Mouse (Mus musculus) brain, adult 2 months (tissue): ENCODE data around the gene D6Ertd527e.

Experiments
- DNase-seq: peaks from one replicate; pipeline ENCODE4 v3.0.0; 2011; ENCODE audit warnings: low read depth, low spot score

Gene D6Ertd527e

DNA sequence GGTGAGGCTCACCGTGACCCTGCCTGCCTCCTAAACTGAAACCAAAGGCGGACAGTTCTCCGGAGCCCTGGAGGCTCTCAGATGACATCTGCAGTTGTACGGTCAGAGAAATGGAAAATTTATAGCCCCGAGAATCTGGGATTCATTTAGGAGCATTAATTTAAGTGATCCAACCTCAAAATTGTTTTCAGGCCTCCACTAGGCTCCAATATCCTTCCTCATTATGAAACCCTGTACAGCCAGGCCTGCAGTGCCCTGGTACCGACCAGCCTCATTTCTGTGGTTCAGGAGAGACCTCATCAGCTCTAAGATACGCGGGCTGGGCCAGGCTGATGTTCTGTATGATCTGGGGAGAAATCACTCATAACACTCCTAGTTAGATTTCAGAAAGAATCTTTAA, 46.9 kb downstream of the D6Ertd527e start:
- DNase-seq: no peak

DNA sequence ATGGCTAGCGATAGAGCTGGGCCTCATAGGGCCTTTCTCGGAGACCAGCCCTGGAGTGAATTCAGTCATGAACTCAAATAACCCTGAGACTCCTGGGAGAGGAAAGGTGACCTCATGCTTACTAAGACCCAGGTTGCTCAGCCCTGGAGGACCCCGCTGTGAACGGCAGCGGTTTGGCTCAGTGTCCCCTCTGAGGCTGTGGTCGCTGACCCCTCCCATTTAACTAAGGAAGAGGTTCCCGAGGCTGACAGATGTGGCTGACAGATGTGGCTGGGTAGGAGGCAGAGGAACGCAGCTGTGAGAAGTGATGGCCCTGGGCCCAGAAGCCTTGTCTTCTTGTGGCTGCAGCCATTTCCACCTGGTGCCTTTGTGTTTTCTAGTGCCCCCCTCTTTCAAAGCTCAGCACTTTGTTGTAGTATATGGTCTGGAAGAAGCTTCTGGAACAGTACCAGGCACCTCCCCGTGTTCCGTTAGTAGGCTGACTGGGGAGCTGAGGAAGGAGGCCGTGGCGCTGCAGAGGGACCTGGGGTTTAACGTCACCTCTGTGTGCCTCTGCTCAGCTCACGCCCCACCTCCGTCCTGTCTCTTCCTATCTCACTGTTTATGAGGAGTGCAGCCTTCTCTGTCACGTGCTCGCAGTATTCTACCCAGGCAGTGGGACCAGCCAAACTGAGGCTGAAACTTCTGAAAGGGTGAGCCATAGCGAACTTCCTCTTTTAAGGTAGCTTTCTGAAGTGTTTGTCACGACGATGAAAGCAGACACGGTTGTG, 48.1 kb downstream of the D6Ertd527e start:
- DNase-seq: no peak

DNA sequence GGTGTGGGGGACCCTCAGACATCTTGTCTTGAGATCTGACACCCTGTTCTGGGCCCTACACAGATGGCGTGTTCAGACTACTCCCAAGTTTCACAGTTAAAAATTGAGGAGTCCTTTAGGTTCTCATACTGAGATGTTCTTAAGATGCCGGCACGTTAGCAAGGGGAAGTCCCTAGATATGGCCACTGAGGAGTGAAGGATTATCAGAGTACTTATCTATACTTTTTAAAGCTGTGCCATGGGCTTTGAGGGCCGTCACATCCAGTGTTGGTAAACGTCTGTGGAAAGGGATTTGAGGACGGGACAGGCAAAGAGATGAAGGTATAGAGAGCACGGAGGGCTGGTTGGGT, 48.7 kb downstream of the D6Ertd527e start:
- DNase-seq: no peak

DNA sequence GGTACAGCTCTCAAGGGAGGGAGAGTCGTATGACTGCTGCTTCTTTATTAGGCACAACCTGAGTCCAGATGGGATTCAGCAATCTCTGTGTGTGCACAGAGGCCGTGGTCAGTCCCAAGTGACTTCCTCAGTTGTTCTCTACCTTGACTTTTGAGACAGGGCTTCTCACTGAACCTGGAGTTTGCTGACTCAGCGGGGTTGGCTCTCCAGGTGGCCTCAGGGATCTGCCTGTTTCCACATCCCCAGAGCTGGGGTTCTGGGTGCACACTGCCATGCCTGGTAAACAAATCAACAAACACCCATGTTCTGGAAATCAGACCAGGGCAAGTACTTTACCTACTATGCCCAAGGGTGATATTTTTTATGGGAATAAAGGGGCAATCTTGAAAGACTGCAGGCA, 49.3 kb downstream of the D6Ertd527e start:
- DNase-seq: no peak

DNA sequence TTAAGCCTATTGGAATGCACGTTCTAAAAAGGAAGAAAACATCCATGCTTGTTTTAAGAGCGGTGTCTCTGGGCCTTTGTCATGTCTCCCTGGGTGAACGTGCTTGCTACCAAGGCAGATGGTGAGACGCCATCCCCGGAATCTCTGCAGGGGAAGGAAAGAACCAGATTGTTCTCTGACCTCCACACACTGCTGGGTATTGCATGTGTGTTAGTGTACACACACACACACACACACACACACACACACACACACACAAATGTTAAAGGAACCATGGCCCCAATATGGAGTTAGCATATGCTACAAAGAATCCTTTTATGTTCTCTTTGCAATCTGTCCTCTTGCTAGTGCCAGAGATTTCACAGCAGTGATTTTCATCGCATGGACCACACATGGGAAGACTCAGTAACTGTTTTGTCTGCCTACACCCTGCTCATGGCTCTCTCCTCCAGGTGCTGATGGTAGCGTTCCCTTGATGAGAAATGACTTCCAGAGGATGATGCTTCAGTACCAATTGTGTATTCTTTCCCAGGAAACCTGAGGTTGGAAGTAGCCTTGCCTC, 53.6 kb downstream of the D6Ertd527e start:
- peak; percentile 64 for DNase-seq

DNA sequence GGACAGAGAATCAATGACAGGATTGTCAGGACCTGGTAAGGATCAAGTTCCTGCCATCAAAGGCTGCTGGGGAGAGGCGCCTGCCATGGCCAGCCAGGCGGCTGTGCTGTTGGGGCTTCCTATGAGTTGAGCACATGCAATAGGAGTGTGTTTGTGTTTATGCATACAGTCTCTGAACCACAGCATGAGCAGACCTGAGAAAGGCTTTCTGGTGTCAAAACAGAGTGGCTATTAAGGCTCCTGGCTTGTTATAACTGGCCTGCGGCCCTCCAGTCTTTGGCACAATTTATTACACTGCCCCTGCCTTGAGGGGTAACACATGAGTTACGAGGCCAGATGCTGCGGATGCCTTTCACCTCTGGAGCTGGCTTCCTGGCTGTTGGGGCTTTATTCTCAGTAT, 55.6 kb downstream of the D6Ertd527e start:
- DNase-seq: no peak

DNA sequence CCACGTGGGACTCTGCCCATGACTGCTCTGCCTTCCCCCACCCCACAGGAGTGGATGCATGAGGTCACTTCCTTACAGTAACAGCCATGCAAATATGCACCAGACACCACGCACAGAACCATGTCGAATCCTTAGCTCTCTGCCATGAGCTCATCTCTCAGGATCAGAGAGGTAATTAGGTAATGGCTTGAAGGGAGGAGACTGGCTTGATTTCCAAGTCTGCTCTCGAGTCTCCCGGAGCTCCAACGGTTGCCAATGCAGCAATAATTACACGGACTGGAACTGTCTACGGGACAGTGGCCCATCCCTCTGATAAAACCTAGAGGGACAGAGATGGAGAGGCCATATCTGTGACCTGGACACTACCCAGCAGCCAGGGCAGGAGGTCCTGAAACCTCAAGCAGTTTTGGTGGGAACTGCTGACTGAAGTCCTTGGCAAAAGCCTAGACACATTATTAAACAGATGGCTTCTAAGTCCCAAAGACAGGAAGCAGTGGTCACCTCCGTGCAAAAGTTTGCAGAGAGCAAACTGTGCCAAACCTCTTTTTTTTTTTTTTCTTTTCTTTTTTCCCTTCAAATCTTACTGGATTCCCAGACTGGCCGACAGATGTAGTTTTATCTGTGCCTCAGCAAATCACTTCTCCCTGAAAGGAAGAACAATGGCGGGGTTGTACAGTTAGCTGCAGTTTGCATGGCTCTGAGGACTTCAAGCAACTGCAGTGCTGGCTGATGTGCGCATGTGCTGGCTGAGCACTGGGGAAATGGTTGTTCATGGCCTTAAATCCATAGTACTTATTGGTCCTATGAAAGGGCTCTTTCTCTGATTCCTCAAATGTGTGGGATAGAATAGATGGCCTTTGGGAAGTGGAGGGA, 57.1 kb downstream of the D6Ertd527e start:
- peak; percentile 37 for DNase-seq
